Mouse (Mus musculus): ENCODE data around the gene Nacc1.

- no peak for TF ChIP-seq POLR2A (IDR thresholded peaks at IDR 0.05; ENCODE audit: extremely low read depth, insufficient read depth, low read length)
- TF ChIP-seq CTCF (IDR thresholded peaks at IDR 0.05; ENCODE audit: low read depth, low read length), result no peak
Measured at GRCm38 (mm10) chr8:84654597-84654996, 33.1 kb downstream of the Nacc1 start.

Data from liver, adult 2 months (tissue).